Mouse (Mus musculus): ENCODE measurements around the gene Gm14085. TPM values are rescaled to one million over a fixed set of nuclear protein-coding genes. Genes with fewer than 3 reads are reported as not detected.
A peak's percentile ranks its signal among the peaks of the same experiment; 100 is the strongest.
"Not testable (repeated sequence)": the region's sequence is repeated elsewhere in the genome, so short reads cannot be mapped to it uniquely, and the experiment has no call there.

Gene Gm14085
- total RNA-seq (2015; ENCODE audit: low replicate concordance), result 0.58 TPM in 1 of 2 replicates, not detected in the other
- 0.28 and 2.2 TPM in 2 replicates for total RNA-seq (2017; ENCODE audit: low replicate concordance)

- no peak for ATAC-seq (replicated peaks; ENCODE audit: low FRiP score, poor library complexity, severe bottlenecking)
Observed at GRCm38 (mm10) chr2:122484641-122485040, at the start of gene Gm14085. Gene Gm14085 (plus strand): TSS chr2:122484941.

- not testable (repeated sequence) for ATAC-seq (replicated peaks; ENCODE audit: low FRiP score, poor library complexity, severe bottlenecking)
Observed at GRCm38 (mm10) chr2:122438706-122439482, 45.8 kb upstream of the Gm14085 start.

DNA sequence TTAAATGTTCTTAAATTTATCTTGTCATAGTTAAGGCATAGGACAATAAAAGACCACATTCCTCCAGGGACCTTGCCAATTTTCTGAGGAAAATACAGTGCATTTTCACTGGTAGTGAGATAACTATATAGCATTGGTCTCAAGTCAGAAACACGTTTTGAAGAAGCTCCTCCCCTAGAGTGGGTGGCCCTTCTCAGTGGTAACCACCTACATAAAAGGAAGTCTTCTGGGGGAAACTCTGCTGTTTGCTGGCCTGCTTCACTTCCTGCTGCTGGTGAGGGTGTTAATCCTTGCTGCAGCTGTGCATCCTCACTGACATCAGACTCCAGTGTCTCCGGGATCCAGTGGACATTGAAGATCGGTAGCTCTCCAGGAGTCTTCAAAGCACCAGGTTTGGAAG is 44.2 kb upstream of the Gm14085 start:
- not testable (repeated sequence) for ATAC-seq (replicated peaks; ENCODE audit: low FRiP score, poor library complexity, severe bottlenecking)

GRCm38 (mm10) chr2:122441000-122441933 is 43.5 kb upstream of the Gm14085 start:
- no peak for ATAC-seq (replicated peaks; ENCODE audit: low FRiP score, poor library complexity, severe bottlenecking)

DNA sequence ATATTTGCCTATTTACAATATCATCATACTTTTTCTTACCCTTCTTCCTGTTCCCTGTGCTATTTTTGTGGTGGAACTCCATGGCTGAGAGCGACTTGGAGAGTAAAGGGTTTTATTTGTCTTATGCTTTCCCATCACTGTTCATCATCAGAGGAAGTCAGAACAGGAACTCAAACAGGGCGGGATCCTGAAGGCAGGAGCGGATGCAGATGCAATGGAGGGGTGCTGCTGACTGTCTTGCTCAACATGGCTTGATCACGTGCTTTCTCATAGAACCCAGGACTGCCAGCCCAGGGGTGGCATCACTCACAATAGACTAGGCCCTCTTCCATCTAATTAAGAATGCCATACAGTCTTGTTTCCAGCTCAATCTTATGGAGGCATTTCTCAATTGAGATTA is 34.4 kb upstream of the Gm14085 start:
- no peak for ATAC-seq (replicated peaks; ENCODE audit: low FRiP score, poor library complexity, severe bottlenecking)

- ATAC-seq (replicated peaks; ENCODE audit: low FRiP score, poor library complexity, severe bottlenecking), result no peak
Observed at GRCm38 (mm10) chr2:122452426-122452825, 32.3 kb upstream of the Gm14085 start.

DNA sequence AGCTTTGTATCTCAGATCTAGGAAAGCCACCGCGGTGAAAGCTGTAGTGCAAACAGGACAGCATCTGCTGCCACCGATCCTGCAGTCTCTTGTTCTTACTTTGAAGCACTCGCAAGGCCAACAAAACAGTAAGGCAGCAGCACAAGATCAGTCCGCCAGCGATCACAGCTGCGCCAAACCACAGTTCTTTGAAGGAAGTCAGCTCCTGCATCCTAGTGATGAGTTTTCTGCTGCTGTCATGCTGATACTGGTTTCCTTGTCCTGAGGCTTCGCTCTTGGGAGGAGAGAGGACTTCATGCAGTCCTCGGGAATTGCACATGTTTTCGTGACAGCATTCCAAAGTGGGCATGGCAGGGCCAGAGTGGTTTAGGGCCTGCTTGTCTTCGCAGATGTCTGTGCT is 17.8 kb upstream of the Gm14085 start:
- ATAC-seq (replicated peaks; ENCODE audit: low FRiP score, poor library complexity, severe bottlenecking), result no peak

GRCm38 (mm10) chr2:122467351-122468013 is 17.3 kb upstream of the Gm14085 start:
- ATAC-seq (replicated peaks; ENCODE audit: low FRiP score, poor library complexity, severe bottlenecking), result peak; percentile 99

- ATAC-seq (replicated peaks; ENCODE audit: low FRiP score, poor library complexity, severe bottlenecking), result no peak
Observed at GRCm38 (mm10) chr2:122469221-122469620, 15.5 kb upstream of the Gm14085 start.

DNA sequence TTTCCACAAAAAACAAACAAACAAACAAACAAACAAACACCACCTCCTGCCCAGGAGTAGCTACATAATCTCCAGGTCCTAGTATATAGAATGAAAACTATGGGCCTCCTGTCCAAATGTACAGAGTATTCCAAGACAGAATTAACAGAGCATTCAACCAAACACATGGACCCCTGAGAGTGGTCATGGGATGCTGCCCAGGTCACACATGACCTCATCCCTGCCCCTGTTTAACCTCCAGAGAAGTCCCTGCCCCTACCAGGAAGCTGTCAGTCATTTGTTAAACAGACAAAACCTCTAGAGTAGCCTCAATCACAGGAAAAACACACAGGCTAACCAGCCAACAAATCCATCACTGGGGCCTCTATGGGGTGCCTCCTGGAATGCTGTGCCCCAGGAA is 8.2 kb upstream of the Gm14085 start:
- no peak for ATAC-seq (replicated peaks; ENCODE audit: low FRiP score, poor library complexity, severe bottlenecking)

GRCm38 (mm10) chr2:122483787-122484186 is 954 bp upstream of the Gm14085 start:
- not testable (repeated sequence) for ATAC-seq (replicated peaks; ENCODE audit: low FRiP score, poor library complexity, severe bottlenecking)

- ATAC-seq (replicated peaks; ENCODE audit: low FRiP score, poor library complexity, severe bottlenecking), result not testable (repeated sequence)
Observed at GRCm38 (mm10) chr2:122485654-122486053, 913 bp downstream of the Gm14085 start.

DNA sequence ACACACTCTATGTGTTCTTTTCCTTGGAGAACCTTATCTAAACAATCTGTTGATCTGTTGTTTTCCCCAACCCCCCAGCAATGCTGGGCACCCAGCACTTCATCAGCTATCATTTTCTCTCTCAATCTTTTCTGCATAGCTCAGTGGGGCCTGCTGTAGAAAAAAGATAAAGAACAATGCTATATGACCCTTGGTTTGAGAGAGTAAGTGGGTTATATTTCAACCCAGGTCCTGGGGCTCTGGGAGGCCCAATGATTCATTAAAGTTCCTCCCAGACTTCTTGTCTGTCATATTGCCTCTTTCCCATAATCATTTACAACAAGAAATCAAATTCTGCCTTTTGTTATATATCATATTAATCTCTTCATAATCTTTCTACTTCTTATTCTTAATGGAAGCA is 1.4 kb downstream of the Gm14085 start:
- ATAC-seq (replicated peaks; ENCODE audit: low FRiP score, poor library complexity, severe bottlenecking), result not testable (repeated sequence)

GRCm38 (mm10) chr2:122486674-122487073 is 1.9 kb downstream of the Gm14085 start:
- no peak for ATAC-seq (replicated peaks; ENCODE audit: low FRiP score, poor library complexity, severe bottlenecking)

DNA sequence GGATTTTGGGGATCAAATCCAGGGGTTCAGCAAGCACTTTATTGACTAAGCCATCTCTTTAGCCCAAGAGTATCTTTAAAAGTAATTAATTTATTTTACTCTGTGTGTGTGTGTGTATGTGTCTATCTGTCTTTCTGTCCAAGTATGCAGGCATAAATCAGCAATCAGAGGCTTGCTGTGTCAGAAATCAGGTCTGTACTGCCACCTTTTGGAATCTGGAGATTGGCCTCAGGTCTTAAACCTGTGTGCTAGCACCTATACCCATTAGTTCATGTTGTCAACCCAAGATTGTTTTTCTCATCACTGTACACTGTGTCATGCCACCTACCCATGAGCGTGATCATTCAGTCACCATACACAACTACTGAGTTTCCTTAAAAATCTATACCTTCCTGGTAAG is 45.0 kb downstream of the Gm14085 start:
- ATAC-seq (replicated peaks; ENCODE audit: low FRiP score, poor library complexity, severe bottlenecking), result not testable (repeated sequence)

GRCm38 (mm10) chr2:122531290-122531689 is 46.5 kb downstream of the Gm14085 start:
- no peak for ATAC-seq (replicated peaks; ENCODE audit: low FRiP score, poor library complexity, severe bottlenecking)

DNA sequence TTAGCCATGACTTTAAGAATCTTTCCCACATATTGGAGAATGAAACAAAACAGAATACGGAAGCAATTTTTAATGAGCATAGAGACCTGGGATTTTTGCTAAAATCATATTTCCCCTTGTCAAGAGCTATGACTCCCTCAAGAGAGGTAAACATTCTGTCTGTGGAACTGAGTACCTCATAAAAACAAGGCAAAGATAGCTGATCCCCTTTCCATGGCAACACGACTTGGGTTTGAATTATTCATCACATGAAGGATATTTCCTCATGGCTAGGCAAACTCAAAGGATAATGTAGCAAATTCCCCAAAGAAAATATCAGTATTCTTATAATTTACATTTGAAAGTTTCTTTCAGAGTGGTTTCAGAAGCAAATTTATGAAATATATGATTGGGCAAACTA is 47.0 kb downstream of the Gm14085 start:
- ATAC-seq (replicated peaks; ENCODE audit: low FRiP score, poor library complexity, severe bottlenecking), result no peak

DNA sequence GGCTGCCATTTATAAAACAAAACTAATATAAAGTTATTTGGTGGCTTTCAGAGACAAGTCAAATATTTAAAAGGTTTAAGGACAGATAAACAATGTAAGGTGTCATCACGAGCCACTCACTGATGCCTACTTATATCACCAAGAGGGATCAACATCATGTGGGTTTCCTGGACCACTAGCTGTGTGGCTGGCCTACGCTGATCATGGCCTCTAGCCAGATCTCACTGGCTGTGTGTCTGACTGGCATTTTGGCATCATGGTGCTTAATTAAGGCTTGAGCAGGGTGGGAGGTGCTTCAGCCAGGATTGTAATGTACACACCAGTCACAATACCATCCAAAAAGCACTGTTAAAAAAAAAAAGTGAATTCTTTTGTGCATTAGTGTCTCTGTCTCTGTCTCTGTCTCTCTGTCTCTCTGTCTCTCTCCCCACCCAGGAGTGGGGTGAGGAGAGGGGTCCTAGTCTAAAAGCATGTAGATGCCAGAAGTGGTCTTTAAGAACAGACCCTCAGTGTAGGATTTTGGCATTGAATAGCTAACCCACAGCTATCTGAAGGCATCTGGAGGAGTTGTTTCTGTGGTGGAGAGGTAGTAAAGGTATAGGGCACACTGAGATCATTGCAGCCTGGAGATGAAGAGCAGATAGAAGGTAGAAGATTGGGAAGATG is 47.5 kb downstream of the Gm14085 start:
- ATAC-seq (replicated peaks; ENCODE audit: low FRiP score, poor library complexity, severe bottlenecking), result no peak

DNA sequence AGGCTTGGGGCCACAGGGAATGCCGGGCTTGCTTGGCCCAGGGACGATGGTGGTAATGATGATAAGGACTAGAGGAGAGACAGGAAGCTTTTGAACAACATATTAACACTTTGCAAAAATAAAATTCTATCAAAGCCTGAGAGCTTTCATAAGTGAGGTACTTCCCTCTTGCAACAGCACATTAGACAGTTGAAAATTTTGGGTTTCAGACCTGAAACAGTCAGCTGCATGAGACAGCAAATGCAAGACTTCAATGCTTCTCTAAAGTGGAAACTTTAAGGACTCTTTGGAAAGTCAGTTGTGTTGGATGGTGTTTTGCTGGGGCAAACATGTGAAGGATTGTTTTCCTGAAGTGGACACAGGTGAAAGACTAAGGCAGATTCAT is 48.1 kb downstream of the Gm14085 start:
- ATAC-seq (replicated peaks; ENCODE audit: low FRiP score, poor library complexity, severe bottlenecking), result no peak

- no peak for ATAC-seq (replicated peaks; ENCODE audit: low FRiP score, poor library complexity, severe bottlenecking)
Observed at GRCm38 (mm10) chr2:122533378-122533777, 48.6 kb downstream of the Gm14085 start.
